In genomic region chr5:127631671-127632070, GRCm38 (mm10) we compare ENCODE assay signal across 10 mouse cellular contexts. TPM values are rescaled to one million over a fixed set of nuclear protein-coding genes. Genes with fewer than 3 reads are reported as not detected.
A peak's percentile ranks its signal among the peaks of the same experiment; 100 is the strongest.
DNase-seq lines count a peak whose midpoint lies in the region; ATAC-seq and TF ChIP-seq lines count a peak whose summit lies in the region.
"Had no signal": no experiment of that assay in that cellular context is flagged by ENCODE, and none has a peak within 500 bp of the region (broad histone marks: within the 10 kb centered on the region; RNA-seq: fewer than 3 reads in every experiment).

No protein-coding gene starts in this region.

- no peaks in the 10 kb centered on the region for H3K36me3 ChIP-seq in forebrain, embryonic 14.5 days (ENCODE audit: control insufficient read depth, insufficient read depth, low read length)
- no peaks in the 10 kb centered on the region for H3K36me3 ChIP-seq in limb, embryonic 15.5 days
- no peaks in the 10 kb centered on the region for H3K36me3 ChIP-seq in stomach, embryonic 14.5 days (ENCODE audit: control insufficient read depth, insufficient read depth, low read length)
- H3K36me3 ChIP-seq: G1E; liver, embryonic 13.5 days had no signal

- H3K4me1 ChIP-seq in forebrain, embryonic 14.5 days (ENCODE audit: control insufficient read depth, insufficient read depth, low read length), result 0 out of 2 replicates have a peak, but pooled peaks cover 2% of the 10 kb centered on the region
- peaks cover 9% of the 10 kb centered on the region for H3K4me1 ChIP-seq in limb, embryonic 15.5 days
- H3K4me1 ChIP-seq in stomach, embryonic 14.5 days (ENCODE audit: control insufficient read depth, insufficient read depth, low read length), result no peaks in the 10 kb centered on the region

- no peak for TF ChIP-seq CTCF in left cerebral cortex, adult 2 months (IDR thresholded peaks at IDR 0.05)
- no peak for TF ChIP-seq CTCF in gastrocnemius, adult 2 months (IDR thresholded peaks at IDR 0.05)

- H3K4me2 ChIP-seq in forebrain, embryonic 14.5 days (ENCODE audit: low read length), result peak overlapping the region; percentile 96
- peak overlapping the region; percentile 94 for H3K4me2 ChIP-seq in limb, embryonic 15.5 days
- peak overlapping the region; percentile 78; the same call in 1 of the 2 replicates for H3K4me2 ChIP-seq in stomach, embryonic 14.5 days (replicated peaks; ENCODE audit: low read depth, low read length)

- no peaks in the 10 kb centered on the region for H3K27me3 ChIP-seq in forebrain, embryonic 14.5 days (replicated peaks; ENCODE audit: control insufficient read depth, insufficient read depth, low read length)
- peaks cover 19% of the 10 kb centered on the region for H3K27me3 ChIP-seq in limb, embryonic 15.5 days
- no peaks in the 10 kb centered on the region for H3K27me3 ChIP-seq in stomach, embryonic 14.5 days (ENCODE audit: control insufficient read depth, insufficient read depth, low read length)

- ATAC-seq in forebrain, embryonic 14.5 days, result peak; percentile 26; the same call in 1 of the 2 replicates
- no peak for ATAC-seq in limb, embryonic 15.5 days (ENCODE audit: insufficient number of reproducible peaks, low FRiP score, low TSS enrichment, low read depth)
- ATAC-seq in stomach, embryonic 14.5 days (ENCODE audit: insufficient number of reproducible peaks, insufficient read depth, low FRiP score, low read depth), result peak; percentile 18; the same call in 1 of the 2 replicates

- WGBS in forebrain, embryonic 14.5 days, result 24% methylated on average over 5 of the region's 5 CpGs
- WGBS in limb, embryonic 15.5 days, result 16% methylated on average over 5 of the region's 5 CpGs
- 6% methylated on average over 5 of the region's 5 CpGs for WGBS in stomach, embryonic 14.5 days

- intact Hi-C loops in left cerebral cortex, adult 2 months (cut with DNase I), result no loop called here
- intact Hi-C loops in left cerebral cortex, postnatal 4 days (cut with DNase I), result no loop called here
- intact Hi-C loops in gastrocnemius, adult 2 months (cut with DNase I), result no loop called here

- H3K27ac ChIP-seq in left cerebral cortex, adult 2 months, result peak overlapping the region; percentile 90; the same call in 1 of the 2 replicates
- H3K27ac ChIP-seq in forebrain, embryonic 14.5 days (ENCODE audit: low read depth, low read length), result no peak overlapping the region
- H3K27ac ChIP-seq in limb, embryonic 15.5 days, result no peak overlapping the region
- no peak overlapping the region for H3K27ac ChIP-seq in stomach, embryonic 14.5 days (ENCODE audit: low read length)
- no peak overlapping the region for H3K27ac ChIP-seq in gastrocnemius, adult 2 months
- H3K27ac ChIP-seq: liver, embryonic 13.5 days had no signal

- peak overlapping the region; percentile 66 for H3K4me3 ChIP-seq in left cerebral cortex, adult 2 months
- peak overlapping the region; percentile 60 for H3K4me3 ChIP-seq in forebrain, embryonic 14.5 days (ENCODE audit: low read depth, low read length)
- H3K4me3 ChIP-seq in limb, embryonic 15.5 days, result peak overlapping the region; percentile 43; the same call in 1 of the 2 replicates
- H3K4me3 ChIP-seq in stomach, embryonic 14.5 days (ENCODE audit: low read depth, low read length), result no peak overlapping the region
- H3K4me3 ChIP-seq in gastrocnemius, adult 2 months, result no peak overlapping the region

- no peaks in the 10 kb centered on the region for H3K9me3 ChIP-seq in forebrain, embryonic 14.5 days (replicated peaks; ENCODE audit: control insufficient read depth, low read length)
- H3K9me3 ChIP-seq in limb, embryonic 15.5 days, result no peaks in the 10 kb centered on the region
- no peaks in the 10 kb centered on the region for H3K9me3 ChIP-seq in stomach, embryonic 14.5 days (ENCODE audit: control insufficient read depth, low read depth, low read length)
- H3K9me3 ChIP-seq: liver, embryonic 13.5 days had no signal

- no peak for DNase-seq in left cerebral cortex, adult 2 months (ENCODE audit: extremely low spot score in 1 of 2, low spot score in 2 of 2)
- no peak for DNase-seq in left cerebral cortex, postnatal 4 days
- DNase-seq in forebrain, embryonic 14.5 days (ENCODE audit: low spot score), result no peak
- DNase-seq in frontal cortex, postnatal 10 days (ENCODE audit: low spot score in 2 of 2), result no peak
- DNase-seq in gastrocnemius, adult 2 months, result no peak
- DNase-seq in right cerebral cortex, postnatal 36 days (ENCODE audit: low spot score in 2 of 2), result no peak
- DNase-seq: liver, embryonic 13.5 days had no signal

- H3K9ac ChIP-seq in forebrain, embryonic 14.5 days (ENCODE audit: low read length), result peak overlapping the region; percentile 85
- no peak overlapping the region for H3K9ac ChIP-seq in limb, embryonic 15.5 days
- H3K9ac ChIP-seq in stomach, embryonic 14.5 days (replicated peaks; ENCODE audit: low read depth, low read length), result no peak overlapping the region
- H3K9ac ChIP-seq: liver, embryonic 13.5 days had no signal

RNA-seq across cellular contexts. Expression of gene Glt1d1, which starts 0.4 kb away (rescaled TPM):
- total RNA-seq in left cerebral cortex, adult 2 months (2021), result 10 to 100 TPM; 21.6 to 27.1 TPM
- total RNA-seq in left cerebral cortex, postnatal 4 days (2021), result 10 to 100 TPM; 15.4 to 18.5 TPM
- polyA plus RNA-seq in forebrain, embryonic 14.5 days (2014; fragmentation: Nextera tagmentation; extraction: Ambion mirVana), result 1.1 and 1.5 TPM in 2 replicates
- 0.35 and 0.37 TPM in 2 replicates for polyA plus RNA-seq in limb, embryonic 15.5 days (2015; fragmentation: Nextera tagmentation; extraction: Ambion mirVana)
- 0.33 and 0.52 TPM in 2 replicates for polyA plus RNA-seq in stomach, embryonic 14.5 days (2014; fragmentation: Nextera tagmentation; extraction: Ambion mirVana)
- not detected for total RNA-seq in gastrocnemius, adult 2 months (2021)
- polyA plus RNA-seq: G1E had no signal

RNA-seq across cellular contexts. Expression of gene Slc15a4, which starts 1.0 kb away (rescaled TPM):
- 10 to 100 TPM; 23.6 to 27.8 TPM for total RNA-seq in left cerebral cortex, adult 2 months (2021)
- 10 to 100 TPM; 22.9 to 25.3 TPM for total RNA-seq in left cerebral cortex, postnatal 4 days (2021)
- 18.2 and 26.3 TPM in 2 replicates for polyA plus RNA-seq in forebrain, embryonic 14.5 days (2014; fragmentation: Nextera tagmentation; extraction: Ambion mirVana)
- 20.5 and 23.5 TPM in 2 replicates for polyA plus RNA-seq in limb, embryonic 15.5 days (2015; fragmentation: Nextera tagmentation; extraction: Ambion mirVana)
- polyA plus RNA-seq in stomach, embryonic 14.5 days (2014; fragmentation: Nextera tagmentation; extraction: Ambion mirVana), result 17.9 and 19.2 TPM in 2 replicates
- 10 to 100 TPM; 21.4 to 22.1 TPM for total RNA-seq in gastrocnemius, adult 2 months (2021)

Comparison
In these comparisons a context has a peak if more than half of its experiments do, and no peak if none do; other contexts are left out.
1. H3K4me3 ChIP-seq: peak in left cerebral cortex, adult 2 months (single experiment), forebrain, embryonic 14.5 days (single experiment) and limb, embryonic 15.5 days (single experiment); none in stomach, embryonic 14.5 days (single experiment) and gastrocnemius, adult 2 months (single experiment).
2. RNA of gene Glt1d1, which starts 0.4 kb away (total RNA-seq): 21.6 to 27.1 TPM in left cerebral cortex, adult 2 months and 15.4 to 18.5 TPM in left cerebral cortex, postnatal 4 days; not detected in gastrocnemius, adult 2 months; every median in the first group is over 10 times any median in the second.
3. Peak in every context shown above with its lines, with median percentiles within 50 percentile points of each other: H3K4me2 ChIP-seq.